Mouse (Mus musculus) lung, postnatal 25 days (tissue): ENCODE results near the gene Cbx4.
"Not testable (repeated sequence)": the region's sequence is repeated elsewhere in the genome, so short reads cannot be mapped to it uniquely, and the experiment has no call there.

Source experiments
- DNase-seq: peaks from one replicate; pipeline ENCODE4 v3.0.0; 2022; ENCODE audit warnings: low spot score

The Cbx4 gene

DNA sequence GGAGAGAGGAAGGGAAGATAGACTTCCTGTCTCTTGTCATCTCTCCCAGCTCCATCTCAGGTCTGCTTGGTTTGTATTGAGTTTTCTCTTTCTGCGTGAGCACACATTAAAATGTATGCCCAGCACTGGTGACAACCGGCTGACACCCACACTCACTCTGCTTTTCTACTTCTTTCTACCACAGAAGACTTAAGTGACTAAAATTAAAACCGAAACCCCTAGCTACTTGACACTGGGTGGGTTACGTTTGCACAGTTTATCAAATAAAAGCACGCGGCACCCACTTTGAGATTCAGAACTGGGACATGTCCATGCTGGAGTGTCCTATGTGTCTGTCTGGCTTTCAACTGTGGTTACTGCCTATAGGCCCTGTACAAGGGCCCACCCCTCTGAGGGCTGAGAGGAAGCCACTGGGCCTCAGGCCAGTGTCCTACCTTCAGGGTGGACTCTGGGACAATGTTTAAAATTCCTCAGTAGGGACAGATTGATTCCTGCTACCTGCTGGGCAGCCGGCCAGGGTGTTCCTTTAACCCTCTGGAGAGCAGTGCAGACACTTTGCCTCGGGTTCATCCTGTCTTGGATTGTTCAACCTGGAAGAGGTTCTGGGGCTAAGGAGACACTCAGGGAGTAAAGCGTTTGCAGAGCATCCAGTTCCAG, 23.5 kb upstream of the Cbx4 start:
- no peak for DNase-seq

DNA sequence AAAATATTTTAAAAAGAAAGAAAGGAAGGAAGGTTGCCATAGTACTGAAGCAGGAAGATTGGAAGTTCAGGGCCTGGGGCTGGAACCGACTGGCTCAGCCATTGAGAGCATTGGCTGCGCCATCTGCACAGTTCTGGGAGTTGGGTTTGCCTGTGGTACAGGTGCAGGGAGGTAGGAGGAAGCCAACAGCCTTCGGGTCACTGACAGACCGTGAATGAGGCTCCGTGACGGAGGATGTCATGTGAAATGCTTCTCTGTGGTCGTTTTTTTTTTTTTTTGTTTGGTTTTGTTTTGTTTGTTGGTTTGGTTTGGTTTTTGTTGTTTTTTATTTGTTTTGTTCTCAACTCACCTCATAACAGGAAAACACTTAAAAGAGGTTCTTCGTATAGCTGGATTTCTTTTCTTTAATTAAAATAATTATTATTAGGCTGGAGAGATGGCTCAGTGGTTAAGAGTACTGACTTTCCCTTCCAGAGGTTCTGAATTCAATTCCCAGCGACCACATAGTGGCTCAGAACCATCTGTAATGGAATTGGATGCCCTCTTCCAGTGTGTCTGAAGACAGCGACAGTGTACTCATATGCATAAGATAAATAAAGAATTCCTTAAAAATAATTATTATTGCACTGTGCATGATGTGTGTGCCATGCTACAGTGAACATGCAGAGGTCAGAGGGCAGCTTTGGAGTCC, 22.7 kb upstream of the Cbx4 start:
- DNase-seq = no peak

- no peak for DNase-seq
Measured at GRCm38 (mm10) chr11:119106289-119106688, 20.3 kb upstream of the Cbx4 start.

DNA sequence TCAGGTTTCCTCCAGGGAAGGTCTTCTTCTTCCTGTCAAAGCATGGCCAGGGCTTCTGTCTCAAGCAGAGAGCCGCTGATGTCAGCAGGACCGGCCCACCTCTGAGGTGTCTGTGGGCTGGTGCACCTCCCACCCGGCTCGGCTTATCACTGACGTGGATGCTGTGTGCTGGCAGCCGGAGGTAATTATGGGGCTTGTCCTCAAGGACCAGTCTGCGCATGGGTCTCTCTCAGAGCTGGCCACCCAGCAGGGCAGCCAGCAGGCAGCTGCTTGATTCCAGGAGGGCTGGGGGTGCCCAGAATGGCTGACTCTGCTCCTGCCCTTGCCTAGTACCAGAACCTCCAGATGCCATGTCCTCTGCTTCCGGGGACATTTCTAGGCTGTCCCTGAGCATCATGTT, 19.7 kb upstream of the Cbx4 start:
- no peak for DNase-seq

DNA sequence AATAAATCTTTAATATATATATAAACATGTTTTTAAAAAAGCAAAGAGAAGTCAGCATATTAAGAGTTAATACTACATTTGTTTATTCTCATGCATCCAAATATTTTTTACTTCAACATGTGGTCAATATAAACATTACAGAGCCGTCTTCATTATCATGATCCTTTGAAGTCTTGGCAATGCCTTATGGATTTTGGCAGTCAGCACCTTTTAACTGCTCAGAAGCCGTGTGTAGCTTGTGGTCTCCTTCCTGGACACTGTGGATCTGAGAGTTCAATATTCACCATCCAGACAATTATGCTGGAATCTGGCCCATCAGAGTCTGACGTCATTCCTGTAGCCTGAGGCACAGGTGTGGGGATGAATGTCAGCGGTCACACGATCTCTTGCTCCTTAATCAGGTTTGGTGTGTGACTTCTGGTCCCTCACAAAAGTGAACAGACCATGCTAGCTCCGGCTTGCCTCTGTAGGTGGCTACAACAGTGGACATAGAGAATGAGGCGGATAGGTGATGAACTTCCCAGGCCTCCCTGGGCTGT, 19.1 kb upstream of the Cbx4 start:
- no peak for DNase-seq

DNA sequence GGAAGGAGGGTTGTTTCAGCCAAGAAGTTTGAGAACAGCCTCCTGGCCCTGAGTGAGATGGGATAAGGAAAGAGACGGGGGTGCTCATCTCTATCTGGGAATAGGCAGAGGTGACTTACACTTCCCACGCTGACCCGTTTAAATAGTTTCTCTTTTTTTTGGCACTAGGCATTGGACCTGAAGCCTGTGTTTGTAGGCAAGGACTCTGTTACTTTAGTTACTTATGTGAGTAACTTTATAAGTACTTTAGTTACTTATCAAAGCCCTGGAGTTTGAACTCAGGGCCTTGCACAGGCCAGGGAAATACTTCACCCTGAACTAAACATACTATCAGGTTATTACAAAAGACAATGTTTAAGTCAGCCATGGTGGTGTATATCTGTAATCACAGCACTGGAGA, 18.0 kb upstream of the Cbx4 start:
- DNase-seq = no peak

DNA sequence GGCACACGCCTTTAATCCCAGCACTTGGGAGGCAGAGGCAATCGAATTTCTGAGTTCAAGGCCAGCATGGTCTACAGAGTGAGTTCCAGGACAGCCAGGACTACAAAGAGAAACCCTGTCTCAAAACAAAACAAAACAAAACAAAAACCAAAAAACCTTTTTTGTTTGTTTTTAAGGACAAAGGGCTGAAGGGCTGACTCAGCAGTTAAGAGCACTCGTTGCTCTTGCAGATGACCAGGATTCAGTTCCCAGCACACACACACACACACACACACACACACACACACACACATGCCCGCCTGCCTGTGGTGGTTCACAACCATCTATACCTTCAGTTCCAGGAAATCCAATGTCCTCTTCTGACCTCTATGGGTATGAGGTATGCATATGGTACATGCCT, 14.3 kb upstream of the Cbx4 start:
- not testable (repeated sequence) for DNase-seq

GRCm38 (mm10) chr11:119098202-119098601, 12.2 kb upstream of the Cbx4 start:
- no peak for DNase-seq

DNA sequence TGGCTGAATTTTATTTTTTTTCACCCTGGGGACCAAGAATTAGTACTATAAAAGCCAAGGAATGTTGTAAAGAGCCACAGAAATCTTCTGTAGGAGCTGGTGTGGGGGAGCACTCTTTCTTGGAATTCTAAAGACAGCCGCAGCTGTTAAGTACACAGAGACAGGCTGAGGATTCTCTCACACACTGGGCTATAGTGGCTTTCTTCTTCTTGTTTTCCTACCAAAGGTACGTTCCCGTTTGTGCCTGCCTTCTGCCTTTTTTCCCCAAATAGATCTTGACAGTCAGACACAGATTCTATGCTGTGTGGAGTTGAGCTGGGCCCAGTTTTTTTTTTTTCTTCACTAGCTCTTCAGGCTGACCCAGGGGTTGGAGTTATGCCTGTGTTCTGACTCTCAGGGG, 9.4 kb upstream of the Cbx4 start:
- DNase-seq = no peak

DNA sequence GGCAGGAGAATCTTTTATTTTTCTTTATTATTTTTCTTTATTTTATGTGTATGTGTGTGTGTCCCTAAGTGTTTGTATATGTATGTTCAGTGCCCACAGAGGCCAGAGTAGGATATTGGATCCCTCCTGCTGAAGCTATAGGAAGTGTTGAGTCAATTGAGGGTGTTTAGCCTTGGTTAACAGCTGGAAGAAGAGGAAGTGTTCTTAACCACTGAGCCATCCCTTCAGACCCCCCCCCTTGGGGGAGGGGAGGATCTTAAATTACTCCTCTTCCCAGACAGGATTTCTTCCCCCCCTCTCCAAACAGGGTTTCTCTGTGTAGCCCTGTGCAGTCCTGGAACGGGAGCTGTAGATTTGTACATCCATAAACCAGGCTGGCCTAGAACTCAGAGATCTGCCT, 7.3 kb upstream of the Cbx4 start:
- DNase-seq = no peak

DNA sequence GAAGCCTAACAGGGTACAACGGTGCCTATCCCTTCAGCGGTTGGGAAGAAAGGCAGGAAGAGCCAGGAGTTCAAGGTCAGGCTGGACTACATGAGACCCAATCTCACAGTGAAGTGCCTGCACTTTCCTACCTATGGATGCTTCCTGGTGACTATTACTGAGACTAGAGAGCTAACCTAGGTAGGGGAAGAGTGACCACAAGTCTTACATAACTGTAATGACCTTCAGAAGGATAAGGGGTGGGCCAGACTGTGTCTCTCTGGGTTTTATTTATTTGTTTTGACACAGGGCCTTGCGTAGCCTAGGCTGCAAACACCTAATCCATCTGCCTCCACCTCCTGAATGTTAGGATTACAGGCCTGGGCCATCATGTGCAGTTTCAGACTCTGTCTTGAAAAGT, 6.3 kb upstream of the Cbx4 start:
- DNase-seq = no peak

- peak; percentile 47 for DNase-seq
Measured at GRCm38 (mm10) chr11:119091598-119091991, 5.6 kb upstream of the Cbx4 start.

- DNase-seq = peak; percentile 71
Measured at GRCm38 (mm10) chr11:119090961-119091597, 5.1 kb upstream of the Cbx4 start.

- no peak for DNase-seq
Measured at GRCm38 (mm10) chr11:119090076-119090960, 4.3 kb upstream of the Cbx4 start.

DNA sequence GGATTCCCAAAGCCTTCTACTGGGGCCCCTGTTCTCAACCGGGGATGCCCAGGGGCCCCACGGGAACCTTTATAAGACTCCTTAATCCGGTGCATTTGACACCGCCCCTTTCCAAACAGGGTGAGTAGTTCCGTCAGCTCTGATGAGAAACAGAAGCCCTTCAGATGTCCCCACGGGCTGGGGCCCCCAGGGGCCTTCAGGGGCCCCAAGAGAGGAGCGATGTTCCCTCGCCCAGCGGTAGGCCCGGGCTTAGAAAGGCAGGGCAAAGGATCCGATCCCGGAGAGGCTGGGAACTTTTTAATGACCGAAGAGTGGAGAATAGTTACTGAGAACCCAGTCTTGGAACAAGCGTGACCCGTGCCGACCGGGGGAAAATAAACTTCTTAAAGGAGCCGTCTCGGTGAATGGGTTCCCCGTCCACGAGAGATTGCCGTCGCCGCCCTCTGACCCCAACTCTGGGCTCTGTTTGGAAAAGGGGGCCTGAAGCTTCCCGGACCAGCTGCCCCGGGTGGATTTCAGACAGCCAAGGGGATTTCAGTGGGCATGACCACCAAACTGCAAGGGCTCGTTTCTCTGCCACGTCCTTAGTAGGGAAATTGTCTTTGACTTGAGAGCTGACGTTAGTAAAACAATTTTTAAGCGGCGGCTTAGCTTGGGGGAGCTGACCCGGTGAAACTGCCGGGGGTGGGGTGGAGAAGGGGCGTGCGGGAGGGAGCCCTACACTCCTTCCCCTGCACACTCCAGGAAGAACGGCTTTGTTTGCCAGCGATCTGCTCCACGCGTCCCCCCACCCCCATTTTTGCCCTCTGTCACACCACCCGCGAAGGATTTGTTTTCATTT, 3.4 kb upstream of the Cbx4 start:
- no peak for DNase-seq

DNA sequence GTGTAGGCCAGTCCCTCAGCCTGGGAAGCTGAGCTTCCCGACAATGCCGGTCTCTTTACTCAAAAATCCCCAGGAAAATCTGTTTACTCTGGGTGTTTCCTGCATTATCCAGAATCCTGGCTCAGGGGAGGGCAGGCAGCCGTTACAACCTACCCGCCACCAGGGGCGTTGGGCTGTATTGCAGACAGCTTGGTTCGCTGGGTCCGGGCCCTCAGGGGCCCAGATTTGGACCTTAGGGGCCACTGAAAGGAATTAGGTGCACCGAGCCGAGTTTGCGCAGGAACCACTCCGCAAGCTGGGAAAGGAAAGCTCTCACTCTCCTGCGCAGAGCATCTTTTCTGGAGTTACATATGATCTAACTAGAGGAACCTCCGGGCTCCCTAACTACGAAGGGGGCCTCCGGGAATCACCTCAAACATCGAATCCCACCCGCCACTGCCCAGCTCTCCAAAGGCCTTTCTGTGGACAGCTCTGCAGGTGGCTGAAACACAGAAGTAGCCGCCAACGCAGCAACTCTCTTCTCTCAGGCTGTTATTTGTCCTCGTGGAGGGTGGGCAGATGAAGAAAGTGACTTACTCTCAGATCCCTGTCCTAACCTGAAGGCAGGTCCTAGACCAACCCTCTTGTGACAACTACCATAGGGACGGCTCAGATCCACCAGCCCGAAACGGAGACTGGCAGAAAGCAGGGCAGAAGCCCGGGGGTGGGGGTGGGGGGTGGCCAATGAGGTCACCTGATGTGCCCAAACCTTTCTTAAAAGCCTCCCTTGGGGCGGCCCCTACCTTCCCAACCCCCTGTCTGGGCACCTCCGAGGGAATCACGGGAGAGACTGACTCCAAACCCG, 2.6 kb upstream of the Cbx4 start:
- peak; percentile 24 for DNase-seq

- peak; percentile 75 for DNase-seq
Measured at GRCm38 (mm10) chr11:119087301-119088082, 1.5 kb upstream of the Cbx4 start.

- DNase-seq = peak; percentile 58
Measured at GRCm38 (mm10) chr11:119085279-119086062, 550 bp downstream of the Cbx4 start.
